Mouse (Mus musculus): ENCODE measurements around the gene Cdan1. TPM values are rescaled to one million over a fixed set of nuclear protein-coding genes. Genes with fewer than 3 reads are reported as not detected.
A peak's percentile ranks its signal among the peaks of the same experiment; 100 is the strongest.

The Cdan1 gene
- total and polyA plus RNA-seq, 2 experiments from 2014 or later, result 2.7 to 20.2 TPM

DNA sequence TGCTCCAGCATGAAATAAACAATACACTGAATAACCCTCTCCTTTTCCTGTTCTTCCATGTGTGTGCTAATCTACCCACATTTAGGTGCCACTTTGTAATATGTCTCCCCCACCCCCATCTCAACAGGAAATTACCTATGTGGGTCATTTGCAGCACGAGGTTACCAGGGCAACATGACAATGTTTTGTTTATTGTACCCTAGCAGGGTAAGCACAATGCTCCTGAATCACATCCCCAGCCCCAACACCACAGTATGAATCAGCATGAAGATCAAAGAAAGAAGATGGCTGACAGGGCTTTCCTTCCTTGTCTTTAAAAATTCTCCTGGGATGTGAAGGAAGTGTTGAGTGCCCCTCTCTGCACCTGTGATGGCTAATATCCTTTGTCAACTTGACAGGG lies 2.7 kb upstream of the Cdan1 start:
- TF ChIP-seq EP300 (IDR thresholded peaks at IDR 0.05; ENCODE audit: low read depth) (no peak), CTCF (IDR thresholded peaks at IDR 0.05; ENCODE audit: low read depth) (no peak)
- DNase-seq (ENCODE audit: low spot score) (no peak), ATAC-seq (ENCODE audit: insufficient read depth, low read depth) (no peak)
- Histone ChIP-seq H3K27ac (ENCODE audit: low read depth) (peak overlapping the region; percentile 35; the same call in 1 of the 2 replicates), H3K27me3 (ENCODE audit: control insufficient read depth, insufficient read depth, low read length) (no peaks in the 10 kb centered on the region), H3K4me2 (ENCODE audit: low read depth, low read length) (no peak overlapping the region), H3K4me1 (ENCODE audit: control insufficient read depth, insufficient read depth) (peaks cover 8% of the 10 kb centered on the region; the same call in 1 of the 2 replicates), H3K36me3 (replicated peaks; ENCODE audit: control insufficient read depth, insufficient read depth, low read length) (no peaks in the 10 kb centered on the region), H3K9me3 (replicated peaks; ENCODE audit: control insufficient read depth, low read length) (no peaks in the 10 kb centered on the region), H3K9ac (replicated peaks; ENCODE audit: low read depth, low read length) (no peak overlapping the region), H3K4me3 (ENCODE audit: low read depth, low read length) (no peak overlapping the region)
- 27% methylated on average over 1 of the region's 1 CpGs for WGBS

DNA sequence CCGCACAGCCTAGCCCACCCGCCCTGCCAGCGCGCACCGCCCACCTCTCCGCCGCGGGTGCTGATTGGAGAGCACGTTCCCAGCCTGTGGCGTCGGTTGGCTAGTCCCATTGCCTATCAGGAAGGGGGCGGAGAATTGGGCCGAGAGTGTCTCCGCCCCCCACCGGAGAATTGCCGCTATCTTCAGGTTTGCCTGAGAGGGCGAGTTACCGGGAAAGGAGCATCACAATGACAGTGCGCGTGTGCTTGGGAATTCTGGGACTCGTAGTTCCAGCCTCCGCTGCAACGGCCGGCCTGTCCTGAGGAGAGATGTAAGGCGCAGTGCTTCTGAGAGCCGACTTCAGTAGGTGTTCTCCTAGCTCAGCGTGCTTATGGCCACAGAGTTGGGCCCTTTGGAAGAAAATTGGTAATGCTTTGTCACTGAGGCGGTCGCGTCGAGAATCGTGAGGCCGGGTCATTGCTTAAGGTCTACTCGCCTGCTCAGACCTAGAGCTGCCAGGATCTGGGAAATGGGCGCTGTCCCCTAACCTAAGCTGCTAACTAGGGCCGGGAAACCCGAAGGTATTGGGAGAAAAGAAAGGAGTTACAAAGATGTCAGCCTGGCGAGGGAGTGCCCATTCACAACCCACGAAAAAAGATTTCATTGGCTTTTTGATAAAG lies 625 bp upstream of the Cdan1 start, which contains the start of gene Ttbk2:
Gene Ttbk2, minus strand, starts transcription at position 181 of the 659 bp plus-strand sequence.
- Histone ChIP-seq H3K4me3 (ENCODE audit: low read depth, low read length) (peak within 1 kb of the TSS; percentile 86), H3K9ac (replicated peaks; ENCODE audit: low read depth, low read length) (peak within 1 kb of the TSS; percentile 69), H3K36me3 (replicated peaks; ENCODE audit: control insufficient read depth, insufficient read depth, low read length) (no peaks in the 10 kb centered on the region), H3K27ac (ENCODE audit: low read depth) (peak within 1 kb of the TSS; percentile 58), H3K4me2 (ENCODE audit: low read depth, low read length) (peak within 1 kb of the TSS; percentile 82), H3K4me1 (ENCODE audit: control insufficient read depth, insufficient read depth) (peaks cover 8% of the 10 kb centered on the region; the same call in 1 of the 2 replicates), H3K27me3 (ENCODE audit: control insufficient read depth, insufficient read depth, low read length) (no peaks in the 10 kb centered on the region), H3K9me3 (replicated peaks; ENCODE audit: control insufficient read depth, low read length) (no peaks in the 10 kb centered on the region)
- under 1% methylated on average over 39 of the region's 39 CpGs for WGBS
- ATAC-seq (ENCODE audit: insufficient read depth, low read depth) (peak; percentile 100), DNase-seq (ENCODE audit: low spot score) (peak; percentile 99)
- TF ChIP-seq EP300 (IDR thresholded peaks at IDR 0.05; ENCODE audit: low read depth) (no peak), CTCF (IDR thresholded peaks at IDR 0.05; ENCODE audit: low read depth) (peak; percentile 34)

GRCm38 (mm10) chr2:120845280-120845679 lies 4.6 kb downstream of the Cdan1 start:
- 89% methylated on average over 1 of the region's 1 CpGs for WGBS
- Histone ChIP-seq H3K4me3 (ENCODE audit: low read depth, low read length) (no peak overlapping the region), H3K4me2 (ENCODE audit: low read depth, low read length) (no peak overlapping the region), H3K4me1 (ENCODE audit: control insufficient read depth, insufficient read depth) (peaks cover 11% of the 10 kb centered on the region), H3K36me3 (replicated peaks; ENCODE audit: control insufficient read depth, insufficient read depth, low read length) (no peaks in the 10 kb centered on the region), H3K9me3 (replicated peaks; ENCODE audit: control insufficient read depth, low read length) (no peaks in the 10 kb centered on the region), H3K9ac (replicated peaks; ENCODE audit: low read depth, low read length) (no peak overlapping the region), H3K27ac (ENCODE audit: low read depth) (no peak overlapping the region), H3K27me3 (ENCODE audit: control insufficient read depth, insufficient read depth, low read length) (no peaks in the 10 kb centered on the region)
- no peak for ATAC-seq (ENCODE audit: insufficient read depth, low read depth)
- TF ChIP-seq CTCF (IDR thresholded peaks at IDR 0.05; ENCODE audit: low read depth) (no peak), EP300 (IDR thresholded peaks at IDR 0.05; ENCODE audit: low read depth) (no peak)
- no peak for DNase-seq (ENCODE audit: low spot score)

DNA sequence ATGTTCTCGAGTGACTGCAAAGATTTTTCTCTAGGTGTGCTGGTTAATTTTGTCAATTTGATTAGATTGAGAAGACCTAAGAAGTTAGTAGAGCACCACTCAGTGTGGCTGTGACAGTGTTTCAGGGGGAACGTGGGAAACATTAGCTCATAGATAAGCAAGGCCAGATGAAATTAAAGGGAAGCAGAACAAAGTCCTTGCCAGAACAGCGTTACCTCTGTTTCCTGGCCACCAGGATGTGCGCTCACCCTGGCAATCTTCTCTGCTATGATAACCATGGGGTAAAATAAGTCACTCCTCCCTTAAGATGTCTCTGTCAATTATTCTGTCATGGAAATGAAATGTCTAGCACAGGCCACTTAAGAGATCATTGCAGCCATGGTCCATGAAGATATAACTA lies 5.9 kb downstream of the Cdan1 start:
- Histone ChIP-seq H3K9me3 (replicated peaks; ENCODE audit: control insufficient read depth, low read length) (no peaks in the 10 kb centered on the region), H3K36me3 (replicated peaks; ENCODE audit: control insufficient read depth, insufficient read depth, low read length) (no peaks in the 10 kb centered on the region), H3K4me2 (ENCODE audit: low read depth, low read length) (no peak overlapping the region), H3K4me1 (ENCODE audit: control insufficient read depth, insufficient read depth) (peaks cover 7% of the 10 kb centered on the region), H3K9ac (replicated peaks; ENCODE audit: low read depth, low read length) (no peak overlapping the region), H3K4me3 (ENCODE audit: low read depth, low read length) (no peak overlapping the region), H3K27me3 (ENCODE audit: control insufficient read depth, insufficient read depth, low read length) (no peaks in the 10 kb centered on the region), H3K27ac (ENCODE audit: low read depth) (no peak overlapping the region)
- no peak for ATAC-seq (ENCODE audit: insufficient read depth, low read depth)
- WGBS, result 33% methylated on average over 4 of the region's 4 CpGs
- no peak for TF ChIP-seq EP300 (IDR thresholded peaks at IDR 0.05; ENCODE audit: low read depth)
- no peak for TF ChIP-seq CTCF (IDR thresholded peaks at IDR 0.05; ENCODE audit: low read depth)
- no peak for DNase-seq (ENCODE audit: low spot score)

GRCm38 (mm10) chr2:120841211-120841610 lies 8.7 kb downstream of the Cdan1 start:
- Histone ChIP-seq H3K4me1 (ENCODE audit: control insufficient read depth, insufficient read depth) (peaks cover 6% of the 10 kb centered on the region; the same call in 1 of the 2 replicates), H3K27me3 (ENCODE audit: control insufficient read depth, insufficient read depth, low read length) (no peaks in the 10 kb centered on the region), H3K4me3 (ENCODE audit: low read depth, low read length) (no peak overlapping the region), H3K27ac (ENCODE audit: low read depth) (no peak overlapping the region), H3K9me3 (replicated peaks; ENCODE audit: control insufficient read depth, low read length) (peaks cover 4% of the 10 kb centered on the region; the same call in 1 of the 2 replicates), H3K4me2 (ENCODE audit: low read depth, low read length) (no peak overlapping the region), H3K9ac (replicated peaks; ENCODE audit: low read depth, low read length) (no peak overlapping the region), H3K36me3 (replicated peaks; ENCODE audit: control insufficient read depth, insufficient read depth, low read length) (no peaks in the 10 kb centered on the region)
- no peak for TF ChIP-seq EP300 (IDR thresholded peaks at IDR 0.05; ENCODE audit: low read depth)
- TF ChIP-seq CTCF (IDR thresholded peaks at IDR 0.05; ENCODE audit: low read depth), result no peak
- 79% methylated on average over 1 of the region's 1 CpGs for WGBS
- DNase-seq (ENCODE audit: low spot score) (no peak), ATAC-seq (ENCODE audit: insufficient read depth, low read depth) (no peak)

All from heart, postnatal 0 days (tissue).